Mouse (Mus musculus): ENCODE measurements around the gene Gtf3c2. TPM values are rescaled to one million over a fixed set of nuclear protein-coding genes. Genes with fewer than 3 reads are reported as not detected.

The Gtf3c2 gene
- total and polyA plus RNA-seq, 2 experiments from 2014 or later = 49.8 to 52.9 TPM

GRCm38 (mm10) chr5:31179301-31179765 lies 611 bp downstream of the Gtf3c2 start:
- H3K4me3 ChIP-seq (ENCODE audit: low read depth, low read length) = peak overlapping the region; percentile 93
- H3K27ac ChIP-seq (ENCODE audit: low read depth, low read length) = peak overlapping the region; percentile 99
- no peaks in the 10 kb centered on the region for H3K9me3 ChIP-seq (ENCODE audit: low read length)
- H3K4me2 ChIP-seq (ENCODE audit: low read depth) = peak overlapping the region; percentile 91
- peak overlapping the region; percentile 80 for H3K9ac ChIP-seq
- peaks cover 2% of the 10 kb centered on the region; the same call in 1 of the 2 replicates for H3K36me3 ChIP-seq (ENCODE audit: insufficient read depth)
- H3K27me3 ChIP-seq (ENCODE audit: insufficient read depth, low read length) = no peaks in the 10 kb centered on the region
- H3K4me1 ChIP-seq (ENCODE audit: insufficient read depth) = peaks cover 9% of the 10 kb centered on the region; the same call in 1 of the 2 replicates
- under 1% methylated on average over 25 of the region's 25 CpGs for WGBS
- peak; percentile 45; the same call in 1 of the 2 replicates for ATAC-seq
- DNase-seq = no peak
- no peak for TF ChIP-seq CTCF (IDR thresholded peaks at IDR 0.05; ENCODE audit: low read depth)

GRCm38 (mm10) chr5:31168630-31169029 lies 11.3 kb downstream of the Gtf3c2 start:
- no peak overlapping the region for H3K4me2 ChIP-seq (ENCODE audit: low read depth)
- H3K9ac ChIP-seq = no peak overlapping the region
- no peaks in the 10 kb centered on the region for H3K9me3 ChIP-seq (ENCODE audit: low read length)
- H3K4me1 ChIP-seq (ENCODE audit: insufficient read depth) = no peaks in the 10 kb centered on the region
- no peak for TF ChIP-seq CTCF (IDR thresholded peaks at IDR 0.05; ENCODE audit: low read depth)
- H3K27me3 ChIP-seq (ENCODE audit: insufficient read depth, low read length) = no peaks in the 10 kb centered on the region
- DNase-seq (no peak), ATAC-seq (no peak)
- peaks cover 91% of the 10 kb centered on the region for H3K36me3 ChIP-seq (ENCODE audit: insufficient read depth)
- H3K27ac ChIP-seq (ENCODE audit: low read depth, low read length) = no peak overlapping the region
- no peak overlapping the region for H3K4me3 ChIP-seq (ENCODE audit: low read depth, low read length)
- WGBS = 90% methylated on average over 4 of the region's 4 CpGs

- Histone ChIP-seq H3K4me2 (ENCODE audit: low read depth) (no peak overlapping the region), H3K9me3 (ENCODE audit: low read length) (no peaks in the 10 kb centered on the region), H3K4me3 (ENCODE audit: low read depth, low read length) (no peak overlapping the region), H3K9ac (no peak overlapping the region), H3K27me3 (ENCODE audit: insufficient read depth, low read length) (no peaks in the 10 kb centered on the region), H3K36me3 (ENCODE audit: insufficient read depth) (peaks cover 82% of the 10 kb centered on the region), H3K4me1 (ENCODE audit: insufficient read depth) (no peaks in the 10 kb centered on the region), H3K27ac (ENCODE audit: low read depth, low read length) (no peak overlapping the region)
- 93% methylated on average over 1 of the region's 1 CpGs for WGBS
- DNase-seq (no peak), ATAC-seq (no peak)
- no peak for TF ChIP-seq CTCF (IDR thresholded peaks at IDR 0.05; ENCODE audit: low read depth)
Observed at GRCm38 (mm10) chr5:31164878-31165277, 15.1 kb downstream of the Gtf3c2 start.

DNA sequence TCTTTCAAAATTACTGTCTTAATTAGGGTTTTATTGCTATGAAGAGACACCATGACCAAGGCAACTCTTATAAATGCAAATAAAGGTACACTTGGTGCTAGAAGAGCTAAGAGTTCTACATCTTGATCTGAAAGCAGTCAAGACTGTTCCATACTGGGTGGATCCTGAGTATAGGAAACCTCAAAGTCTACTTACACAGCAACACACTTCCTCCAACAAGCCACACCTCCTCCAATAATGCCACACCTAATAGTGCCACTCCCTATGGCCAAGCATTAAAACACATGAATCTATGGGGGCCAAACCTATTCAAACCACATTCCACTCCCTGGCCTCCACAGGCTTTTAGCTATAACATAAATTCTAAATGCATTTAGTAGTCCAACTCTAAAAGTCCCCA lies 17.5 kb downstream of the Gtf3c2 start:
- no peak for DNase-seq
- H3K4me2 ChIP-seq (ENCODE audit: low read depth) = no peak overlapping the region
- no peak overlapping the region for H3K9ac ChIP-seq
- no peak overlapping the region for H3K4me3 ChIP-seq (ENCODE audit: low read depth, low read length)
- no peak overlapping the region for H3K27ac ChIP-seq (ENCODE audit: low read depth, low read length)
- no peak for TF ChIP-seq CTCF (IDR thresholded peaks at IDR 0.05; ENCODE audit: low read depth)
- H3K36me3 ChIP-seq (ENCODE audit: insufficient read depth) = peaks cover 78% of the 10 kb centered on the region
- H3K9me3 ChIP-seq (ENCODE audit: low read length) = no peaks in the 10 kb centered on the region
- ATAC-seq = no peak
- H3K27me3 ChIP-seq (ENCODE audit: insufficient read depth, low read length) = no peaks in the 10 kb centered on the region
- no peaks in the 10 kb centered on the region for H3K4me1 ChIP-seq (ENCODE audit: insufficient read depth)

- Histone ChIP-seq H3K4me2 (ENCODE audit: low read depth) (peak within 1 kb of the TSS; percentile 75), H3K9me3 (ENCODE audit: low read length) (no peaks in the 10 kb centered on the region), H3K9ac (peak within 1 kb of the TSS; percentile 73), H3K4me3 (ENCODE audit: low read depth, low read length) (peak within 1 kb of the TSS; percentile 63), H3K4me1 (ENCODE audit: insufficient read depth) (peaks cover 7% of the 10 kb centered on the region; the same call in 1 of the 2 replicates), H3K36me3 (ENCODE audit: insufficient read depth) (peaks cover 20% of the 10 kb centered on the region), H3K27ac (ENCODE audit: low read depth, low read length) (peak within 1 kb of the TSS; percentile 69; the same call in 1 of the 2 replicates), H3K27me3 (ENCODE audit: insufficient read depth, low read length) (no peaks in the 10 kb centered on the region)
- no peak for TF ChIP-seq CTCF (IDR thresholded peaks at IDR 0.05; ENCODE audit: low read depth)
- ATAC-seq (peak; percentile 95), DNase-seq (peak; percentile 89)
- WGBS = under 1% methylated on average over 19 of the region's 19 CpGs
Observed at GRCm38 (mm10) chr5:31154152-31154553, 25.8 kb downstream of the Gtf3c2 start, which contains the start of gene Mpv17. Gene Mpv17, minus strand, starts transcription at chr5:31154251.

- H3K9me3 ChIP-seq (ENCODE audit: low read length) = no peaks in the 10 kb centered on the region
- peak overlapping the region; percentile 73 for H3K9ac ChIP-seq
- H3K27ac ChIP-seq (ENCODE audit: low read depth, low read length) = no peak overlapping the region
- peaks cover 7% of the 10 kb centered on the region; the same call in 1 of the 2 replicates for H3K4me1 ChIP-seq (ENCODE audit: insufficient read depth)
- WGBS = 38% methylated on average over 6 of the region's 6 CpGs
- peak overlapping the region; percentile 75 for H3K4me2 ChIP-seq (ENCODE audit: low read depth)
- peaks cover 16% of the 10 kb centered on the region for H3K36me3 ChIP-seq (ENCODE audit: insufficient read depth)
- TF ChIP-seq CTCF (IDR thresholded peaks at IDR 0.05; ENCODE audit: low read depth) = no peak
- DNase-seq = no peak
- peak overlapping the region; percentile 63 for H3K4me3 ChIP-seq (ENCODE audit: low read depth, low read length)
- no peaks in the 10 kb centered on the region for H3K27me3 ChIP-seq (ENCODE audit: insufficient read depth, low read length)
- peak; percentile 9; the same call in 1 of the 2 replicates for ATAC-seq
Observed at GRCm38 (mm10) chr5:31153516-31154151, 26.3 kb downstream of the Gtf3c2 start.

DNA sequence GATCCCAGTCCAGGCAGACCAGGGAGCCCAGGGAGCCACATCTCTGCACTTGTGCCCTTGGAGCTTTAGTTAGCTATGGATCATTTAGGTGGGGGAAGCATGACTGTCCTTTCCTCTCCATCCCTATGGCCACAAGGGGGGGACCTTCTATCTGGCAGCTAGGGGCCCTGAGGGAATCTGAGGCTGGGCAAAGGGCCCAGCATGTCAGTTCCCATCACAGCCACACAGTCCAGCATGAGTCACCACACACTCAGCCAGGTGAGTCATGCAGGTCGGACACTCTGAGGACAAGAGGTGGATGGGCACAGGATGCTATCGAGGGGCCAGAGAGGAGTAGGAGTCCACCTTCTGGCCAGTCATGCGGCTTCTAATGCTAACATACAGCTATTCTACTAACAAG lies 28.2 kb downstream of the Gtf3c2 start:
- Histone ChIP-seq H3K27me3 (ENCODE audit: insufficient read depth, low read length) (no peaks in the 10 kb centered on the region), H3K27ac (ENCODE audit: low read depth, low read length) (no peak overlapping the region), H3K36me3 (ENCODE audit: insufficient read depth) (peaks cover 3% of the 10 kb centered on the region; the same call in 1 of the 2 replicates), H3K9me3 (ENCODE audit: low read length) (no peaks in the 10 kb centered on the region), H3K4me1 (ENCODE audit: insufficient read depth) (peaks cover 7% of the 10 kb centered on the region; the same call in 1 of the 2 replicates), H3K4me3 (ENCODE audit: low read depth, low read length) (no peak overlapping the region), H3K9ac (no peak overlapping the region), H3K4me2 (ENCODE audit: low read depth) (no peak overlapping the region)
- 0 out of 2 replicates have a peak, but pooled peaks have one; percentile 14 for TF ChIP-seq CTCF (IDR thresholded peaks at IDR 0.05; ENCODE audit: low read depth)
- ATAC-seq (no peak), DNase-seq (no peak)
- WGBS = 92% methylated on average over 3 of the region's 3 CpGs
